Mouse (Mus musculus): ENCODE measurements around the gene Cd300ld. TPM values are rescaled to one million over a fixed set of nuclear protein-coding genes. Genes with fewer than 3 reads are reported as not detected.
"Not testable (repeated sequence)": the region's sequence is repeated elsewhere in the genome, so short reads cannot be mapped to it uniquely, and the experiment has no call there.

Cd300ld gene
- under 1 TPM; 0.24 to 0.37 TPM for total RNA-seq (2021)
- long read RNA-seq, experiment 1 = 0 reads
- long read RNA-seq, experiment 2 = 0 reads

- no peak for DNase-seq
- intact Hi-C loops (cut with DNase I; ENCODE audit: low total_unique reads) = no loop called here
These were observed at the start of gene Cd300ld for GRCm38 (mm10) chr11:114989793-114990192. TSS of gene Cd300ld (minus strand) at chr11:114989922.

GRCm38 (mm10) chr11:115037669-115038068, 47.9 kb upstream of the Cd300ld start, which contains the start of gene Cd300ld5:
TSS of gene Cd300ld5 (minus strand) at chr11:115037769.
- DNase-seq; intact Hi-C loops (cut with DNase I; ENCODE audit: low total_unique reads): not testable (repeated sequence)

GRCm38 (mm10) chr11:115026912-115027311, 37.2 kb upstream of the Cd300ld start, which contains the start of gene Cd300ld4:
TSS of gene Cd300ld4 (minus strand) at chr11:115027012.
- DNase-seq; intact Hi-C loops (cut with DNase I; ENCODE audit: low total_unique reads): not testable (repeated sequence)

- DNase-seq; intact Hi-C loops (cut with DNase I; ENCODE audit: low total_unique reads): not testable (repeated sequence)
These were observed 26.4 kb upstream of the Cd300ld start, which contains the start of gene Cd300ld2 for GRCm38 (mm10) chr11:115016093-115016492. TSS of gene Cd300ld2 (minus strand) at chr11:115016193.

GRCm38 (mm10) chr11:115004070-115004469, 14.3 kb upstream of the Cd300ld start:
- no peak for DNase-seq
- intact Hi-C loops (cut with DNase I; ENCODE audit: low total_unique reads) = no loop called here

DNA sequence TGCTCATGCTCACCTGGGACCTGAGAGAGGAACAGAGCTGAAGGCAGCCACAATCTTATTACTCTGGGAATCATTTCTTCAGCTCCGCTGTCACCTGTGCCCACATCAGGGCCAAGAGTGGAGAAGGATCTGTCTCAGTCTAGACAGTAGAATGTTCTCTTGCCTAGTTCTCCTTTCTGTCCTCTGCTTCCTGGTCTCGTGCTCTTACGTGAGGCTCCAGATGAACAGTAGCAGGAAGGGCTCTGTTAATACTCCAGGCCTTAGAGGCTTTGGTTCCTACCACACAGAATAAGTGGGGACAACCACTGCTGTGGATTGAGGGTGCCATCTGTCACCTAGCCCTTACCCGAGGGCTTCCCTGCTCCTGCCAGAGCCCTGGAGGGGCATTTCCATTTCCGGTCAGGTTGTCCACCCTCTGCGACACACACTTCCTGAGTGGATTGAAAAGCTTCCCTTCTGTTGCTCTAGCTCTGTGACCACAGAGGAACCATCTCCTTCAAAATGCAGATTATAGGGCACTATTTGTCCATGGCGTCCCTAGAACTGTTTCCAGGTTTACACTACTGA, 11.8 kb upstream of the Cd300ld start, which contains the start of gene Cd300c2:
Gene Cd300c2, minus strand, starts transcription at position 407 of the 567 bp plus-strand sequence.
- DNase-seq = peak; percentile 7
- intact Hi-C loops (cut with DNase I; ENCODE audit: low total_unique reads) = no loop called here

DNA sequence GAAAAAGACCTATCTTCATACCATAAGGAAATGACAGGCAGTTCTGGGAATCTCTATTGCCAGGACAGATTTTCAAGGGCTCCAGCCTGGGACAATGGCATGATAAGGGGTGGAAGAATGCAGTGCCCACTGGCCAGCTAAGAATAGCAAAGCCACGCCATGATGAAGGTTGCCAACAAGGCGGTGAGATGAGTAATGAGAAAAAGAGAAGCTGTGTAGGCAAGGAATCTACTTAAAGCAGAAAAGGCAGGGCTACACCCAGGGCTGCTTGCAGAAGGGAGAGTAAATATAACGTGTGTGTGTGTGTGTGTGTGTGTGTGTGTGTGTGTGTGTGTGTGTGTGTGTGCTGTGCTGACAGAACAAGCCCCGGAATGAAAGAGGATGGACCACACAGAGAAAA, 7.9 kb downstream of the Cd300ld start:
- no peak for DNase-seq
- intact Hi-C loops (cut with DNase I; ENCODE audit: low total_unique reads) = no loop called here

- intact Hi-C loops (cut with DNase I; ENCODE audit: low total_unique reads) = no loop called here
- DNase-seq = no peak
These were observed 17.0 kb downstream of the Cd300ld start for GRCm38 (mm10) chr11:114972726-114973125.

DNA sequence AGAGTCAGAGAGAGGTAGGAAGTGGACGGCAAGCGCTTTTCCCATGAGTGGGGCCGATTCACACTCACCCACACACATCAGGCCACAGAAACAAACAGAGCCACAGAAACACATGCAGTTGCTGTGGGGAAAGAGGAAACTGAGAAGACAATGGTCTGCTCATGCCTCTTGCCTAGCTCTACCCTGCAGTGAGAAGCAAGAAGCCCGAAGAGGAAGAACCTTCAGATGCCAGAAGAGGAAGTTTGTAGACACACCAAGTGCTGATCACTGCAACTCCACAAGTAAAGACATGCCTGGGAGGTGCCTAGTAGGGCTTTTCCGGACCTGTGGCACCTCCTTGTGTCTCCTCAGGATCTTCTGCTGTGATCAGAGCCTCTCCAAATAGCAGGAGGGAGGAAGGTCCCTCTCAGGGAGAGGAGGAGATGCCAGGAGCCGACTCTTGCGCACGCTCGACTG, 20.9 kb downstream of the Cd300ld start, which contains the start of gene Cd300c:
Gene Cd300c, minus strand, starts transcription at position 406 of the 456 bp plus-strand sequence.
- DNase-seq = no peak
- intact Hi-C loops (cut with DNase I; ENCODE audit: low total_unique reads) = no loop called here

- intact Hi-C loops (cut with DNase I; ENCODE audit: low total_unique reads) = no loop called here
- DNase-seq = no peak
These were observed 24.4 kb downstream of the Cd300ld start for GRCm38 (mm10) chr11:114965182-114965828.

GRCm38 (mm10) chr11:114960369-114960768, 29.4 kb downstream of the Cd300ld start:
- intact Hi-C loops (cut with DNase I; ENCODE audit: low total_unique reads) = no loop called here
- DNase-seq = no peak

GRCm38 (mm10) chr11:114934144-114934543, 55.6 kb downstream of the Cd300ld start, which contains the start of gene Cd300lb:
TSS of gene Cd300lb (minus strand) at chr11:114934386.
- no peak for DNase-seq
- intact Hi-C loops (cut with DNase I; ENCODE audit: low total_unique reads) = no loop called here

DNA sequence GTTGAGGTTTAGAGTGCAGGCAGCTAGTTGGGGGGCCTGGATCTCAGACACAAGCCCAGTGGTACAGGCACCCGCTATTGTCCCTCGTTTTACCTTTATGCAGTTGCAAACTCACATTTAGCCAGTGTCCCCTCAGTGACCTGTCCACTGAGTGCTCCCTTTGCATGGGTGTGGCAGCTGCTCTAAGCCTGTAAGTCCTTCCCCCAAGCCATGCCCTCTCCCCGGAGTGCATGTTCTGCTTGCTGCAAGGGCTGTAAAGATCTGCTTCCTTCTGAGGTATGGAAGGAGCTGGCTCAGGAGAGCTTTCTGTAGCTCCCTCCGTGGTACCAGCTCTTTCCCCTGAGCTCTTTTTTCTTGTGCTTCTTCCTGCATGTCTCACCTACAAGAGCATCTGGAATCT, 56.1 kb downstream of the Cd300ld start:
- DNase-seq = no peak
- intact Hi-C loops (cut with DNase I; ENCODE audit: low total_unique reads) = no loop called here

Other genes with a start within 250 kb of the Cd300ld start
- 1 to 10 TPM; 1.3 to 4.2 TPM for gene Kif19a, start 224.5 kb downstream of the Cd300ld start, total RNA-seq (2021)
- gene Btbd17, start 194.0 kb downstream of the Cd300ld start, total RNA-seq (2021) = 1 to 10 TPM in 1 of 2 experiments, under 1 TPM in 1; 0.38 to 1.1 TPM
- not detected for gene Gpr142, start 191.0 kb downstream of the Cd300ld start, total RNA-seq (2021)
- 10 to 100 TPM; 39.1 to 43.0 TPM for gene Gprc5c, start 138.8 kb downstream of the Cd300ld start, total RNA-seq (2021)
- under 1 TPM; 0.55 to 0.84 TPM for gene Cd300a, start 99.9 kb downstream of the Cd300ld start, total RNA-seq (2021)
- gene Cd300lb, start 55.5 kb downstream of the Cd300ld start, total RNA-seq (2021) = under 1 TPM; 0.13 to 0.78 TPM
- gene Cd300c, start 20.8 kb downstream of the Cd300ld start, total RNA-seq (2021) = not detected
- gene Cd300c2, start 12.0 kb upstream of the Cd300ld start, total RNA-seq (2021) = under 1 TPM; 0.64 to 0.84 TPM
- not detected for gene Cd300ld2, start 26.3 kb upstream of the Cd300ld start, total RNA-seq (2021)
- 1 to 10 TPM in 1 of 2 experiments, not detected in 1; 1.1 TPM for gene Cd300ld4, start 37.1 kb upstream of the Cd300ld start, total RNA-seq (2021)
- gene Cd300ld5, start 47.8 kb upstream of the Cd300ld start, total RNA-seq (2021) = 1 to 10 TPM in 1 of 2 experiments, not detected in 1; 3.3 TPM
- gene Cd300ld3, start 58.5 kb upstream of the Cd300ld start, total RNA-seq (2021) = 1 to 10 TPM in 1 of 2 experiments, not detected in 1; 3.1 TPM
- gene Cd300e, start 72.3 kb upstream of the Cd300ld start, total RNA-seq (2021) = not detected
- under 1 TPM; 0.62 TPM for gene Rab37, start 101.5 kb upstream of the Cd300ld start, total RNA-seq (2021)
- gene Cd300lf, start 144.1 kb upstream of the Cd300ld start, total RNA-seq (2021) = not detected
- gene Slc9a3r1, start 173.4 kb upstream of the Cd300ld start, total RNA-seq (2021) = 1 to 10 TPM; 4.9 to 5.9 TPM
- gene Tmem104, start 197.6 kb upstream of the Cd300ld start, total RNA-seq (2021) = 1 to 10 TPM; 4.5 to 4.9 TPM
- 10 to 100 TPM; 13.1 to 14.0 TPM for gene Nat9, start 197.9 kb upstream of the Cd300ld start, total RNA-seq (2021)